Mouse (Mus musculus): Measurements from ENCODE around the gene Gm20441. TPM values are rescaled to one million over a fixed set of nuclear protein-coding genes. Genes with fewer than 3 reads are reported as not detected.

Gene Gm20441
- polyA plus RNA-seq, 1 experiment, result not detected

- Histone ChIP-seq H3K4me3 (no peak overlapping the region), H3K36me3 (ENCODE audit: control insufficient read depth, insufficient read depth) (no peaks in the 10 kb centered on the region), H3K4me2 (ENCODE audit: low read depth) (peak overlapping the region; percentile 2), H3ac (ENCODE audit: control insufficient read depth, insufficient read length) (no peak overlapping the region), H3K27me3 (ENCODE audit: control insufficient read depth, insufficient read depth, insufficient read length) (no peaks in the 10 kb centered on the region), H3K79me2 (ENCODE audit: control insufficient read depth, insufficient read depth) (no peaks in the 10 kb centered on the region)
- TF ChIP-seq POLR2A (IDR thresholded peaks at IDR 0.05; ENCODE audit: insufficient read length, low read depth) (no peak), USF1 (IDR thresholded peaks at IDR 0.05; ENCODE audit: low read depth) (no peak), MYOG (IDR thresholded peaks at IDR 0.05; ENCODE audit: control insufficient read depth in 1 of 3, insufficient read depth in 1 of 3, insufficient read length in 2 of 3, low read depth in 2 of 3) (no peak), REST (IDR thresholded peaks at IDR 0.05; ENCODE audit: insufficient read depth, insufficient read length) (no peak), SRF (IDR thresholded peaks at IDR 0.05; ENCODE audit: control insufficient read depth, insufficient read length, low read depth) (no peak), MAX (IDR thresholded peaks at IDR 0.05; ENCODE audit: low read depth) (no peak), CEBPB (IDR thresholded peaks at IDR 0.05; ENCODE audit: insufficient read depth, poor library complexity, severe bottlenecking) (no peak)
Measured at GRCm38 (mm10) chr10:75790773-75791172, 10.0 kb upstream of the Gm20441 start.

DNA sequence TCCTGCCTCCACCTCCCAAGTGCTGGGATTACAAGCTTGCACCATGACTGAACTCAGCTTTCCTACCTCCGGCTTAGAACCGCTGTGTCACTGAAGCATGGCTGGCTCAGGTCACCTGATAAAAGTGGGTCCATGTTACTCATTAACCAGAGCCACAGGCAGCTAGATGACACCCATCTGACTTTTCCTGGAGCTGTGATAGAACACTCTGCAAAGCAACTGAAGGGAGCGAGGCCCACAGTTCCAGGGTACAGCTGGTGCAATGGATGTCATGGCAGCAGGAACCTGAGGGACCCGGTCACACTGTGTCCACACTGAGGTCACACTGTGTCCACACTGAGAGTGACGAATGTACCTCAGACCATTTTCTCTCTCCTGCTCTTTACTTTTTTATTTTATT is 9.1 kb upstream of the Gm20441 start:
- Histone ChIP-seq H3K4me2 (ENCODE audit: low read depth) (no peak overlapping the region), H3K27me3 (ENCODE audit: control insufficient read depth, insufficient read depth, insufficient read length) (peaks cover 3% of the 10 kb centered on the region), H3K4me3 (no peak overlapping the region), H3K36me3 (ENCODE audit: control insufficient read depth, insufficient read depth) (no peaks in the 10 kb centered on the region), H3K79me2 (ENCODE audit: control insufficient read depth, insufficient read depth) (no peaks in the 10 kb centered on the region), H3ac (ENCODE audit: control insufficient read depth, insufficient read length) (no peak overlapping the region)
- no peak for TF ChIP-seq REST (IDR thresholded peaks at IDR 0.05; ENCODE audit: insufficient read depth, insufficient read length)

DNA sequence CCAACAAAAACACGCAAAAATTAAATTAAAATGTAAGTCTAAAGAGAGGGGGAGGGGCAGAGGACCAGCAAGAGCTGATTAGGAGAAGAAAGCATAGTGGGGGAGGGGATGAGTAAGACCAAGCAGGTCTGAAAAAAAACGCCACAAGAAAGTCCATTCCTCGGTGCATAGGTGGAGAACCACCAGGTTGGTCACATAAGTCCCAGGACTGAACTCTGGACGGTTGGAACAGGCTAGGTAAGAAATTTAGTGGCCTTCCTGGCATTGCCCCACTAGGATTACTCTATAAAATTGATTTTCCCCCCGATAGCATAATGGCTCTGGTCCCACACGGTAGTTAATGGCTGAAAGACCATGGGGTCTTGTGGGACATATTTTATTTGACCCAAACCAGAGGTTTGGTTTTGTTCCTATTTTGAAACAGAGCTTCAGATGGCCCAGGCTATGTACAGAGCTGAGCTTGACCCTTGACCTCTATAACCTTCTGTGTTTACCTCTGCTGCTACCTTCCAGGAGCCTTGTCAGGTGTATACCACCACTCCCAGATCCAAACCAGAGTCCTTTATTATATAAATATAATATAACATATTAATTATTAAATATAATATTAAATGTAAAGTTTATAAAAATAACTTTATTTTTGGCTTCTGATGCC is 8.5 kb upstream of the Gm20441 start:
- Histone ChIP-seq H3K4me3 (no peak overlapping the region), H3ac (ENCODE audit: control insufficient read depth, insufficient read length) (no peak overlapping the region), H3K36me3 (ENCODE audit: control insufficient read depth, insufficient read depth) (no peaks in the 10 kb centered on the region), H3K79me2 (ENCODE audit: control insufficient read depth, insufficient read depth) (no peaks in the 10 kb centered on the region), H3K4me2 (ENCODE audit: low read depth) (no peak overlapping the region), H3K27me3 (ENCODE audit: control insufficient read depth, insufficient read depth, insufficient read length) (peaks cover 5% of the 10 kb centered on the region)
- no peak for TF ChIP-seq REST (IDR thresholded peaks at IDR 0.05; ENCODE audit: insufficient read depth, insufficient read length)
- TF ChIP-seq POLR2A (IDR thresholded peaks at IDR 0.05; ENCODE audit: insufficient read length, low read depth), result no peak
- TF ChIP-seq E2F4 (IDR thresholded peaks at IDR 0.05; ENCODE audit: insufficient read depth), result no peak
- TF ChIP-seq POLR2AphosphoS2 (IDR thresholded peaks at IDR 0.05; ENCODE audit: insufficient read length, low read depth), result no peak
- TF ChIP-seq TCF3 (IDR thresholded peaks at IDR 0.05; ENCODE audit: insufficient read length, low read depth), result no peak
- no peak for TF ChIP-seq CEBPB (IDR thresholded peaks at IDR 0.05; ENCODE audit: insufficient read depth, poor library complexity, severe bottlenecking)
- no peak for TF ChIP-seq MYOG (IDR thresholded peaks at IDR 0.05; ENCODE audit: control insufficient read depth in 1 of 3, insufficient read depth in 1 of 3, insufficient read length in 2 of 3, low read depth in 2 of 3)
- TF ChIP-seq MAX (IDR thresholded peaks at IDR 0.05; ENCODE audit: low read depth), result no peak
- no peak for TF ChIP-seq TCF12 (IDR thresholded peaks at IDR 0.05; ENCODE audit: insufficient read depth, poor library complexity, severe bottlenecking)
- TF ChIP-seq SRF (IDR thresholded peaks at IDR 0.05; ENCODE audit: control insufficient read depth, insufficient read length, low read depth), result no peak
- no peak for TF ChIP-seq MYOD1 (IDR thresholded peaks at IDR 0.05; ENCODE audit: control insufficient read depth in 1 of 3, insufficient read length in 2 of 3, low read depth in 2 of 3)

DNA sequence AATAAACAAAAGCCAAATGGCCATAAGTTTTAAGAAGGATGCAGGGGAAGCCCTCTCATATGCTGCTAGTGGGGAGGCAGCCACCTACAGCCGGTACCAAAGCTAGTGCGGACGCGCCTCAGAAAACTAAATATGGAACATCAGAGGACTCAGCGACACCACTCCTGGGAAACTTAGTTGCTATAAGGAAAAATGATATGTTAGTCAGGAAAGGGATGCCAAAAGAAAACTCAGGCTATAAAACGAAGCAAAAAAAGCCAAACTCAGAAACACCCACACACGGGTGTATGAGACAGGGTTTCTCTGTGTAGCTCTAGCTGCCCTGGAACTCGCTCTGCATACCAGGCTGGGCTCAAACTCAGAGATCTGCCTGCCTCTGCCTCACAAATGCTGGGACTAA is 7.5 kb upstream of the Gm20441 start:
- no peak overlapping the region for H3K4me3 ChIP-seq
- H3K27me3 ChIP-seq (ENCODE audit: control insufficient read depth, insufficient read depth, insufficient read length), result peaks cover 11% of the 10 kb centered on the region
- no peak overlapping the region for H3K4me2 ChIP-seq (ENCODE audit: low read depth)
- H3K79me2 ChIP-seq (ENCODE audit: control insufficient read depth, insufficient read depth), result no peaks in the 10 kb centered on the region
- no peaks in the 10 kb centered on the region for H3K36me3 ChIP-seq (ENCODE audit: control insufficient read depth, insufficient read depth)
- H3ac ChIP-seq (ENCODE audit: control insufficient read depth, insufficient read length), result no peak overlapping the region
- TF ChIP-seq MYOG (IDR thresholded peaks at IDR 0.05; ENCODE audit: control insufficient read depth in 1 of 3, insufficient read depth in 1 of 3, insufficient read length in 2 of 3, low read depth in 2 of 3), result no peak
- TF ChIP-seq SRF (IDR thresholded peaks at IDR 0.05; ENCODE audit: control insufficient read depth, insufficient read length, low read depth), result no peak
- TF ChIP-seq REST (IDR thresholded peaks at IDR 0.05; ENCODE audit: insufficient read depth, insufficient read length), result no peak
- TF ChIP-seq MAX (IDR thresholded peaks at IDR 0.05; ENCODE audit: low read depth), result no peak
- no peak for TF ChIP-seq TCF3 (IDR thresholded peaks at IDR 0.05; ENCODE audit: insufficient read length, low read depth)
- no peak for TF ChIP-seq POLR2AphosphoS2 (IDR thresholded peaks at IDR 0.05; ENCODE audit: insufficient read length, low read depth)
- TF ChIP-seq TCF12 (IDR thresholded peaks at IDR 0.05; ENCODE audit: insufficient read depth, poor library complexity, severe bottlenecking), result no peak
- TF ChIP-seq E2F4 (IDR thresholded peaks at IDR 0.05; ENCODE audit: insufficient read depth), result no peak
- no peak for TF ChIP-seq CEBPB (IDR thresholded peaks at IDR 0.05; ENCODE audit: insufficient read depth, poor library complexity, severe bottlenecking)
- TF ChIP-seq MYOD1 (IDR thresholded peaks at IDR 0.05; ENCODE audit: control insufficient read depth in 1 of 3, insufficient read length in 2 of 3, low read depth in 2 of 3), result no peak
- TF ChIP-seq USF1 (IDR thresholded peaks at IDR 0.05; ENCODE audit: low read depth), result no peak
- no peak for TF ChIP-seq POLR2A (IDR thresholded peaks at IDR 0.05; ENCODE audit: insufficient read length, low read depth)

- Histone ChIP-seq H3K4me2 (ENCODE audit: low read depth) (no peak overlapping the region), H3ac (ENCODE audit: control insufficient read depth, insufficient read length) (no peak overlapping the region), H3K27me3 (ENCODE audit: control insufficient read depth, insufficient read depth, insufficient read length) (peaks cover 20% of the 10 kb centered on the region), H3K79me2 (ENCODE audit: control insufficient read depth, insufficient read depth) (no peaks in the 10 kb centered on the region), H3K4me3 (no peak overlapping the region), H3K36me3 (ENCODE audit: control insufficient read depth, insufficient read depth) (no peaks in the 10 kb centered on the region)
- no peak for TF ChIP-seq TCF3 (IDR thresholded peaks at IDR 0.05; ENCODE audit: insufficient read length, low read depth)
- no peak for TF ChIP-seq POLR2AphosphoS2 (IDR thresholded peaks at IDR 0.05; ENCODE audit: insufficient read length, low read depth)
- no peak for TF ChIP-seq MAX (IDR thresholded peaks at IDR 0.05; ENCODE audit: low read depth)
- no peak for TF ChIP-seq E2F4 (IDR thresholded peaks at IDR 0.05; ENCODE audit: insufficient read depth)
- no peak for TF ChIP-seq REST (IDR thresholded peaks at IDR 0.05; ENCODE audit: insufficient read depth, insufficient read length)
- TF ChIP-seq CEBPB (IDR thresholded peaks at IDR 0.05; ENCODE audit: insufficient read depth, poor library complexity, severe bottlenecking), result no peak
- no peak for TF ChIP-seq MYOG (IDR thresholded peaks at IDR 0.05; ENCODE audit: control insufficient read depth in 1 of 3, insufficient read depth in 1 of 3, insufficient read length in 2 of 3, low read depth in 2 of 3)
- TF ChIP-seq POLR2A (IDR thresholded peaks at IDR 0.05; ENCODE audit: insufficient read length, low read depth), result no peak
- TF ChIP-seq USF1 (IDR thresholded peaks at IDR 0.05; ENCODE audit: low read depth), result no peak
- TF ChIP-seq MYOD1 (IDR thresholded peaks at IDR 0.05; ENCODE audit: control insufficient read depth in 1 of 3, insufficient read length in 2 of 3, low read depth in 2 of 3), result no peak
- no peak for TF ChIP-seq SRF (IDR thresholded peaks at IDR 0.05; ENCODE audit: control insufficient read depth, insufficient read length, low read depth)
Measured at GRCm38 (mm10) chr10:75785442-75785841, 4.7 kb upstream of the Gm20441 start.
